Mouse (Mus musculus) heart, adult 2 months (tissue): ENCODE measurements around the gene Tln2. TPM values are rescaled to one million over a fixed set of nuclear protein-coding genes. Genes with fewer than 3 reads are reported as not detected.

Source experiments
- DNase-seq, 2 experiments: peaks; one replicate each; pipeline ENCODE4 v3.0.0; 2021
- H3K27ac ChIP-seq: fragments of 200-600 bp; 2 replicates; pipeline ENCODE4 v1.8.1; 2022
- H3K27me3 ChIP-seq: fragments of 200-500 bp; 2 replicates; pipeline ENCODE4 v1.6.1; 2012; ENCODE audit warnings: mild to moderate bottlenecking, low read length, inconsistent platforms, mixed read lengths; ENCODE audit not compliant: control insufficient read depth, insufficient read depth
- H3K36me3 ChIP-seq: fragments of 200-500 bp; 2 replicates; pipeline ENCODE4 v1.6.1; 2012; ENCODE audit warnings: low read length, inconsistent platforms; ENCODE audit not compliant: control insufficient read depth, insufficient read depth
- H3K4me1 ChIP-seq: fragments of 200-500 bp; 2 replicates; pipeline ENCODE4 v1.6.1; 2011; ENCODE audit warnings: low read length; ENCODE audit not compliant: control insufficient read depth, insufficient read depth
- H3K4me3 ChIP-seq: fragments of 200-600 bp; 2 replicates; pipeline ENCODE4 v1.8.1; 2022
- H3K79me2 ChIP-seq: fragments of 200-500 bp; replicated peaks from 2 replicates; pipeline ENCODE4 v1.6.1; 2012; ENCODE audit warnings: mild to moderate bottlenecking, inconsistent platforms, low read length, moderate library complexity, mixed read lengths; ENCODE audit not compliant: control insufficient read depth, insufficient read depth
- H3K9ac ChIP-seq: fragments of 200-500 bp; 2 replicates; pipeline ENCODE4 v1.6.1; 2012; ENCODE audit warnings: low read depth, mild to moderate bottlenecking, control low read depth, inconsistent platforms, low read length, mixed read lengths
- CTCF ChIP-seq: fragments of 200-600 bp; IDR thresholded peaks from 2 replicates; pipeline ENCODE4 v1.8.1; 2022; ENCODE audit warnings: antibody characterized with exemption, mild to moderate bottlenecking, moderate library complexity
- EP300 ChIP-seq: fragments of 200-500 bp; IDR thresholded peaks from 2 replicates; pipeline ENCODE4 v1.6.1; 2011; ENCODE audit warnings: low read depth, low read length, control low read depth; ENCODE audit not compliant: insufficient read depth
- POLR2A ChIP-seq: fragments of 200-500 bp; IDR thresholded peaks from 2 replicates; pipeline ENCODE4 v1.6.1; 2011; ENCODE audit warnings: mild to moderate bottlenecking, low read depth, low read length, control low read depth; ENCODE audit not compliant: insufficient read depth
- WGBS: fragments of 180-500 bp; shearing (Covaris S2); methylation state at CpG from one replicate; pipeline ENCODE4 v1.1.7; 2018; 5-methylcytosine and 5-hydroxymethylcytosine counted together
- intact Hi-C: fragments of 180-260 bp; cut with DNase I; formaldehyde crosslinking; loops from one replicate; pipeline ENCODE4 v1.15.1; 2025
- polyA plus RNA-seq: library from polyadenylated mRNA; depleted of rRNA; stranded (reverse); fragments of >200 nt; gene quantifications from 2 replicates; pipeline ENCODE4 v1.2.3, GENCODE M21; 2012
- total RNA-seq, 2 experiments: library from RNA; stranded (reverse); gene quantifications; 2 replicates each; pipeline ENCODE4 v1.2.3; 2021

Tln2 gene
- total and polyA plus RNA-seq, 3 experiments: 20.1 to 78.2 (median 67.1) TPM

DNA sequence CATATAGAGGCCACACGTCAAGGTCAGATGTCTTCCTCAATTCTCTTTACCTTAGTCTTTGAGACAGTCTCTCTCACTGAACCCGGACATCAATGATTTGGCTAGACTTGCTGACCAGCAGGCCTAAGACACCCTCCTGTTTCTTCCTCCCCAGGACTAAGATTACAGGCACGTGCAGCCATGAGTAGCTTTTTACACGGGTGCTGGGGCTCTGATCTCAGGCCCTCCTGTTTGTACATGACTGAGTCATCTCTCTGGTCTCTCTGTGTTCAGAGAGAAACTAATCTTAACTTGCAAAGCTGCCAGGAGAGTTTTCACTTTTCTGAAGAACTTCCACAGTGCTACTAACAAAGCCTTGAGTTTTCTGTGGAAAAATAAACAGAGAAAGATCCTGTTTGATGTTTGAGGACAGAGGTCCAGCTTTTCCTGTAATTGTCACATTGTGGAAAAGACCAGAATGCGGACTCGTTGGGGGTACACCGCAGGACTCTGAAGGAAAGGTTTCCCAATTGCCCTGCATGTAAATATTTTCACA lies 289.4 kb downstream of the Tln2 start:
- no peaks in the 10 kb centered on the region for H3K36me3 ChIP-seq
- TF ChIP-seq EP300 (no peak), POLR2A (no peak), CTCF (no peak)

DNA sequence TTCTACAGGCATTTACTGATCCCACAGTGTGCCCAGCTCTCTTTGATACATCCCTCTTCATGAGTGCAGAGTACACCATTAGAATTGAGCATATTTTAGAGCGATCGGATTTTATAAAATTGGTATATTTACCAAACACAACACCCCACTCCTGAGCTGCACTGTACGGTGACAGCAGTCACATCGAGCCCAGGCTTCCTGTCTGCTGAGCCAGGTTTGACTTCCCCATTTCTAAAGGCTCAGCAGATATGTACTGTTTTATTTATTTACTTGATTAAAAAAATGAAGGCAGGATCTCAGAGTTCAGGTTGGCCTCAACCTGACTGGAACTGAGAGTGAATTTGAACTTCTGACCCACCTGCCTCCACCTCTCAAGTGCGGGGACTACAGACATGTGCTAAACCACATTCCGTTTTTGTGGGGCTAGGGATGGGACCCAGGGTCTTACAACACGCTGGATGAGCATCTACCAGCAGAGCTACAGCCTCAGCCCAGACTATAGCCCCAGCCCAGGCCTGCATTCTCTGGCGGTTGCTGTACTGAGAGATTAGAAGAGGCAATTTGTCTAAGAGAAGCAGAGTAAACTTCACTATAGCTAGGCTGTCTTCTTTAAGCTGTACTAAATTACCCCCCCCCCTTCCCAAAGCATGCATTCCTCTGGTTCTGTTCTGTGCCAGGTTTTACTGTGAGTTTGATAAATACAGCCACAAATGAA lies 292.1 kb downstream of the Tln2 start:
- no peaks in the 10 kb centered on the region for H3K36me3 ChIP-seq

More for the DNA sequence above, 289.4 kb downstream of the Tln2 start:
- intact Hi-C loops: loop anchor here (5.0 kb wide), 1 partner anchor 228 kb away; no protein-coding TSS in a partner anchor
- no peak for DNase-seq
- Histone ChIP-seq H3K27ac (no peak overlapping the region), H3K9ac (no peak overlapping the region), H3K4me1 (peaks cover 11% of the 10 kb centered on the region), H3K4me3 (no peak overlapping the region), H3K27me3 (no peaks in the 10 kb centered on the region), H3K79me2 (no peaks in the 10 kb centered on the region)
- WGBS: 55% methylated on average over 7 of the region's 7 CpGs

GRCm38 (mm10) chr9:67265513-67265912 lies 294.0 kb downstream of the Tln2 start:
- H3K36me3 ChIP-seq: no peaks in the 10 kb centered on the region
- peaks cover 12% of the 10 kb centered on the region for H3K4me1 ChIP-seq
- no peak for DNase-seq
- no peak for TF ChIP-seq POLR2A
- TF ChIP-seq CTCF: no peak
- TF ChIP-seq EP300: no peak
- WGBS: 72% methylated on average over 11 of the region's 11 CpGs
- H3K79me2 ChIP-seq: no peaks in the 10 kb centered on the region
- no peak overlapping the region for H3K27ac ChIP-seq
- H3K9ac ChIP-seq: no peak overlapping the region
- no peak overlapping the region for H3K4me3 ChIP-seq
- intact Hi-C loops: no loop called here
- H3K27me3 ChIP-seq: no peaks in the 10 kb centered on the region

More for the DNA sequence above, 292.1 kb downstream of the Tln2 start:
- peaks cover 11% of the 10 kb centered on the region for H3K4me1 ChIP-seq
- H3K4me3 ChIP-seq: no peak overlapping the region
- DNase-seq: no peak
- no peak for TF ChIP-seq CTCF
- TF ChIP-seq EP300: no peak
- TF ChIP-seq POLR2A: no peak
- H3K27me3 ChIP-seq: no peaks in the 10 kb centered on the region
- intact Hi-C loops: no loop called here
- WGBS: 84% methylated on average over 8 of the region's 8 CpGs
- no peaks in the 10 kb centered on the region for H3K79me2 ChIP-seq
- H3K9ac ChIP-seq: no peak overlapping the region
- H3K27ac ChIP-seq: no peak overlapping the region

GRCm38 (mm10) chr9:67264896-67265295 lies 294.6 kb downstream of the Tln2 start:
- intact Hi-C loops: no loop called here
- peaks cover 14% of the 10 kb centered on the region for H3K4me1 ChIP-seq
- H3K4me3 ChIP-seq: no peak overlapping the region
- no peak overlapping the region for H3K9ac ChIP-seq
- H3K27me3 ChIP-seq: no peaks in the 10 kb centered on the region
- H3K79me2 ChIP-seq: no peaks in the 10 kb centered on the region
- no peak for TF ChIP-seq POLR2A
- TF ChIP-seq CTCF: no peak
- TF ChIP-seq EP300: no peak
- no peak for DNase-seq
- H3K27ac ChIP-seq: no peak overlapping the region
- WGBS: 36% methylated on average over 2 of the region's 2 CpGs
- H3K36me3 ChIP-seq: no peaks in the 10 kb centered on the region

GRCm38 (mm10) chr9:67260835-67261599 lies 298.5 kb downstream of the Tln2 start:
- H3K36me3 ChIP-seq: no peaks in the 10 kb centered on the region

More at GRCm38 (mm10) chr9:67260835-67261599, 298.5 kb downstream of the Tln2 start:
- intact Hi-C loops: no loop called here
- H3K79me2 ChIP-seq: no peaks in the 10 kb centered on the region
- no peak overlapping the region for H3K4me3 ChIP-seq
- H3K4me1 ChIP-seq: peaks cover 10% of the 10 kb centered on the region
- peak overlapping the region; percentile 38 for H3K27ac ChIP-seq
- DNase-seq: peak in 1 of 2 experiments; percentile 36
- H3K27me3 ChIP-seq: no peaks in the 10 kb centered on the region
- WGBS: 35% methylated on average over 13 of the region's 13 CpGs
- 0 out of 2 replicates have a peak, but pooled peaks have one; percentile 10 for TF ChIP-seq EP300
- TF ChIP-seq POLR2A: no peak
- TF ChIP-seq CTCF: no peak
- H3K9ac ChIP-seq: no peak overlapping the region
